ENCODE assay signal across 28 mouse cellular contexts in the genomic region with DNA sequence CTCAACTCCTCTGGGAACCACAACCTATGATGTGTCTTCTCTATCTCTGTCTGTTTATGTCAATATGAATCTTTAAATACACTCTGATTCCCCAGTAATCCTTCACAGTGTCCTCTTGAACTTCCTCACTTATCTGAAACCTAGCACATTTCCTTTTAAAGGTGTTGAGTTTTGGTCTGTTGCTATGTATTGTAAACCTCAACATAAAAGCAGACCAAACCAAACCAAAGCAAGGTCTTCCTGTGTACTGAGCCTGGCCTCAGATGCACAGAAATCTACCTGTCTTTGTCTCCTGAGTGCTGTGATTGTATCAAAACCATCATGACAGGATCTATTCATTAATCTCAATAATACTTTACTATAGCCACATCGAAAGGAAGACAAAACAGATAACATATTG. TPM values are rescaled to one million over a fixed set of nuclear protein-coding genes. Genes with fewer than 3 reads are reported as not detected.
DNase-seq lines count a peak whose midpoint lies in the region; ATAC-seq and TF ChIP-seq lines count a peak whose summit lies in the region.
"Had no signal": no experiment of that assay in that cellular context is flagged by ENCODE, and none has a peak within 500 bp of the region (broad histone marks: within the 10 kb centered on the region; RNA-seq: fewer than 3 reads in every experiment).

No protein-coding gene starts in this region.

- H3K27ac ChIP-seq in thymus, adult 2 months (ENCODE audit: control insufficient read depth, insufficient read depth, low read length), result peak overlapping the region; percentile 32
- H3K27ac ChIP-seq in lung, postnatal 0 days (ENCODE audit: low read length), result no peak overlapping the region
- no peak overlapping the region for H3K27ac ChIP-seq in liver, embryonic 11.5 days (ENCODE audit: low read depth, low read length)
- H3K27ac ChIP-seq: embryonic facial prominence, embryonic 15.5 days; forebrain, embryonic 15.5 days; heart, embryonic 10.5 days; heart, embryonic 15.5 days; hindbrain, embryonic 13.5 days; hindbrain, postnatal 0 days had no signal

- 98% methylated on average over 1 of the region's 1 CpGs for WGBS in thymus, adult 2 months
- 77% methylated on average over 1 of the region's 1 CpGs for WGBS in lung, postnatal 0 days
- 83% methylated on average over 1 of the region's 1 CpGs for WGBS in liver, embryonic 11.5 days

- H3K9ac ChIP-seq in lung, postnatal 0 days (replicated peaks; ENCODE audit: low read depth), result no peak overlapping the region
- no peak overlapping the region for H3K9ac ChIP-seq in liver, embryonic 11.5 days (ENCODE audit: low read depth, low read length)
- H3K9ac ChIP-seq: embryonic facial prominence, embryonic 15.5 days; forebrain, embryonic 15.5 days; heart, embryonic 15.5 days; hindbrain, embryonic 13.5 days had no signal

- peaks cover 12% of the 10 kb centered on the region for H3K4me1 ChIP-seq in thymus, adult 2 months (replicated peaks; ENCODE audit: control insufficient read depth, insufficient read depth, low read length)
- H3K4me1 ChIP-seq in lung, postnatal 0 days (ENCODE audit: insufficient read depth, low read depth, low read length), result no peaks in the 10 kb centered on the region
- no peaks in the 10 kb centered on the region for H3K4me1 ChIP-seq in liver, embryonic 11.5 days (replicated peaks; ENCODE audit: control insufficient read depth, insufficient read depth, low read length)
- H3K4me1 ChIP-seq: embryonic facial prominence, embryonic 15.5 days; forebrain, embryonic 15.5 days; heart, embryonic 10.5 days; heart, embryonic 15.5 days; hindbrain, embryonic 13.5 days had no signal

- TF ChIP-seq EP300 in lung, postnatal 0 days (IDR thresholded peaks at IDR 0.05), result no peak

- H3K9me3 ChIP-seq in lung, postnatal 0 days (ENCODE audit: low read length), result no peaks in the 10 kb centered on the region
- no peaks in the 10 kb centered on the region for H3K9me3 ChIP-seq in liver, embryonic 11.5 days (ENCODE audit: control insufficient read depth, low read length)
- H3K9me3 ChIP-seq: embryonic facial prominence, embryonic 15.5 days; forebrain, embryonic 15.5 days; heart, embryonic 10.5 days; heart, embryonic 15.5 days; hindbrain, embryonic 13.5 days had no signal

- no peak for TF ChIP-seq CTCF in thymus, adult 2 months (IDR thresholded peaks at IDR 0.05; ENCODE audit: borderline replicate concordance, control insufficient read depth, extremely low read depth, insufficient read depth, low read length, poor library complexity)
- no peak for TF ChIP-seq CTCF in lung, postnatal 0 days (IDR thresholded peaks at IDR 0.05)

- no peak overlapping the region for H3K4me3 ChIP-seq in thymus, adult 2 months (ENCODE audit: control insufficient read depth, insufficient read depth, low read length)
- no peak overlapping the region for H3K4me3 ChIP-seq in lung, postnatal 0 days (ENCODE audit: low read depth, low read length)
- H3K4me3 ChIP-seq in liver, embryonic 11.5 days (ENCODE audit: low read depth, low read length), result no peak overlapping the region
- H3K4me3 ChIP-seq: embryonic facial prominence, embryonic 15.5 days; erythroblast, embryonic 14.5 days; forebrain, embryonic 15.5 days; heart, embryonic 10.5 days; heart, embryonic 15.5 days; hindbrain, embryonic 13.5 days had no signal

- no peaks in the 10 kb centered on the region for H3K36me3 ChIP-seq in thymus, adult 2 months (ENCODE audit: control insufficient read depth, insufficient read depth, low read length)
- no peaks in the 10 kb centered on the region for H3K36me3 ChIP-seq in splenic B cell, adult 2 months (ENCODE audit: control insufficient read depth, insufficient read depth, low read length, poor library complexity, severe bottlenecking)
- no peaks in the 10 kb centered on the region for H3K36me3 ChIP-seq in lung, postnatal 0 days (ENCODE audit: insufficient read depth, low read length)
- no peaks in the 10 kb centered on the region for H3K36me3 ChIP-seq in liver, embryonic 11.5 days (ENCODE audit: control insufficient read depth, insufficient read depth, low read length)
- H3K36me3 ChIP-seq: embryonic facial prominence, embryonic 15.5 days; forebrain, embryonic 15.5 days; heart, embryonic 10.5 days; heart, embryonic 15.5 days; hindbrain, embryonic 13.5 days had no signal

- TF ChIP-seq POLR2A in thymus, adult 2 months (IDR thresholded peaks at IDR 0.05; ENCODE audit: control insufficient read depth, extremely low read depth, insufficient read depth, low read length, poor library complexity), result no peak

- H3K27me3 ChIP-seq in thymus, adult 2 months (ENCODE audit: control insufficient read depth, insufficient read depth, low read length), result no peaks in the 10 kb centered on the region
- H3K27me3 ChIP-seq in splenic B cell, adult 2 months (ENCODE audit: control insufficient read depth, insufficient read depth, low read length, poor library complexity, severe bottlenecking), result no peaks in the 10 kb centered on the region
- H3K27me3 ChIP-seq in lung, postnatal 0 days (replicated peaks; ENCODE audit: insufficient read depth, low read length), result no peaks in the 10 kb centered on the region
- no peaks in the 10 kb centered on the region for H3K27me3 ChIP-seq in liver, embryonic 11.5 days (replicated peaks; ENCODE audit: control insufficient read depth, insufficient read depth, low read length)
- H3K27me3 ChIP-seq: embryonic facial prominence, embryonic 15.5 days; forebrain, embryonic 15.5 days; heart, embryonic 15.5 days; hindbrain, embryonic 13.5 days; Patski had no signal

- DNase-seq in thymus, adult 2 months, result no peak
- no peak for DNase-seq in thymus, postnatal 14 days
- peak; percentile 84 for DNase-seq in naive thymus-derived CD4-positive, alpha-beta T cell, adult 2 months (ENCODE audit: low read depth)
- DNase-seq in splenic B cell, adult 2 months (ENCODE audit: low read depth, low spot score), result peak; percentile 70
- DNase-seq in lung, postnatal 0 days (ENCODE audit: low spot score), result no peak
- DNase-seq in urinary bladder, postnatal 14 days (ENCODE audit: low spot score), result no peak
- no peak for DNase-seq in liver, embryonic 11.5 days (ENCODE audit: low spot score)
- DNase-seq: adrenal gland, adult 8-10 months; adrenal gland, postnatal 36 days; cerebellum, adult 11 months; cerebellum, adult 8-10 months; cerebellum, postnatal 14 days; embryo, embryonic 11 days; gastrocnemius, postnatal 10 days; heart, adult 18-20 months; heart, postnatal 14 days had no signal

- no peak overlapping the region for H3K4me2 ChIP-seq in lung, postnatal 0 days (replicated peaks; ENCODE audit: low read depth, low read length)
- H3K4me2 ChIP-seq in liver, embryonic 11.5 days, result no peak overlapping the region
- H3K4me2 ChIP-seq: embryonic facial prominence, embryonic 15.5 days; forebrain, embryonic 15.5 days; heart, embryonic 15.5 days; hindbrain, embryonic 13.5 days had no signal

- ATAC-seq in activated CD4-positive, CD25-positive, alpha-beta regulatory T cell, adult 4 months, result peak; percentile 26
- ATAC-seq in lung, postnatal 0 days, result no peak
- ATAC-seq in liver, embryonic 11.5 days (replicated peaks; ENCODE audit: low FRiP score), result no peak
- ATAC-seq: forebrain, embryonic 15.5 days; hindbrain, postnatal 0 days; Patski had no signal

RNA-seq across cellular contexts. Expression of a gene that starts 2.7 kb away (rescaled TPM):
- 1.6 and 2.8 TPM in 2 replicates for polyA plus RNA-seq in thymus, adult 2 months (2012; rRNA removed)
- 10 to 100 TPM; 34.0 to 38.2 TPM for polyA plus RNA-seq in activated CD4-positive, CD25-positive, alpha-beta regulatory T cell, adult 4 months (2017; shearing (Covaris generic))
- polyA plus RNA-seq in lung, postnatal 0 days (2015; fragmentation: Nextera tagmentation; extraction: Ambion mirVana), result 1.1 and 1.6 TPM in 2 replicates
- 0.47 and 0.52 TPM in 2 replicates for polyA plus RNA-seq in liver, embryonic 11.5 days (2014; fragmentation: Nextera tagmentation; extraction: Ambion mirVana)
- polyA plus RNA-seq: forebrain, embryonic 11.5 days had no signal

RNA-seq across cellular contexts. Expression of a gene that starts 24.6 kb away (rescaled TPM):
- polyA plus RNA-seq in thymus, adult 2 months (2012; rRNA removed), result 15.2 and 26.9 TPM in 2 replicates
- polyA plus RNA-seq in activated CD4-positive, CD25-positive, alpha-beta regulatory T cell, adult 4 months (2017; shearing (Covaris generic)), result 100 to 1,000 TPM; 132 to 142 TPM
- 10.8 and 11.7 TPM in 2 replicates for polyA plus RNA-seq in lung, postnatal 0 days (2015; fragmentation: Nextera tagmentation; extraction: Ambion mirVana)
- polyA plus RNA-seq in liver, embryonic 11.5 days (2014; fragmentation: Nextera tagmentation; extraction: Ambion mirVana), result 3.8 and 5.7 TPM in 2 replicates
- polyA plus RNA-seq: erythroblast, embryonic 14.5 days had no signal

RNA-seq across cellular contexts. Expression of a gene that starts 38.6 kb away (rescaled TPM):
- 6.4 and 10.6 TPM in 2 replicates for polyA plus RNA-seq in thymus, adult 2 months (2012; rRNA removed)
- polyA plus RNA-seq in activated CD4-positive, CD25-positive, alpha-beta regulatory T cell, adult 4 months (2017; shearing (Covaris generic)), result 1 to 10 TPM in 1 of 2 experiments, under 1 TPM in 1; 0.53 to 1.0 TPM
- 0.07 TPM in 1 of 2 replicates, not detected in the other for polyA plus RNA-seq in lung, postnatal 0 days (2015; fragmentation: Nextera tagmentation; extraction: Ambion mirVana)
- 0.15 TPM in 1 of 2 replicates, not detected in the other for polyA plus RNA-seq in liver, embryonic 11.5 days (2014; fragmentation: Nextera tagmentation; extraction: Ambion mirVana)
- polyA plus RNA-seq: brain, embryonic 14.5 days; embryonic facial prominence, embryonic 11.5 days; erythroblast, embryonic 14.5 days; forebrain, embryonic 11.5 days; forebrain, embryonic 15.5 days; heart, embryonic 10.5 days; hindbrain, embryonic 13.5 days; hindbrain, postnatal 0 days had no signal

RNA-seq across cellular contexts. Expression of a gene that starts 46.4 kb away (rescaled TPM):
- polyA plus RNA-seq in thymus, adult 2 months (2012; rRNA removed), result 11.3 and 17.7 TPM in 2 replicates
- polyA plus RNA-seq in activated CD4-positive, CD25-positive, alpha-beta regulatory T cell, adult 4 months (2017; shearing (Covaris generic)), result 10 to 100 TPM; 48.2 to 67.3 TPM
- 6.5 and 7.3 TPM in 2 replicates for polyA plus RNA-seq in lung, postnatal 0 days (2015; fragmentation: Nextera tagmentation; extraction: Ambion mirVana)
- 1.4 and 2.1 TPM in 2 replicates for polyA plus RNA-seq in liver, embryonic 11.5 days (2014; fragmentation: Nextera tagmentation; extraction: Ambion mirVana)
- polyA plus RNA-seq: erythroblast, embryonic 14.5 days had no signal

Comparison
In these comparisons a context has a peak if more than half of its experiments do, and no peak if none do; other contexts are left out.
1. DNase-seq: peak in naive thymus-derived CD4-positive, alpha-beta T cell, adult 2 months (single experiment) and splenic B cell, adult 2 months (single experiment); none in thymus, adult 2 months (single experiment), thymus, postnatal 14 days (single experiment), lung, postnatal 0 days (single experiment), urinary bladder, postnatal 14 days (single experiment) and liver, embryonic 11.5 days (single experiment).